Mouse (Mus musculus) C2C12 (cell line): Measurements from ENCODE around the gene Tbc1d1.

Experiments used
- CTCF ChIP-seq: IDR thresholded peaks from one replicate; pipeline ENCODE4 v1.5.1; 2011; ENCODE audit not compliant: control insufficient read depth, insufficient read depth, insufficient read length
- MAX ChIP-seq: IDR thresholded peaks from one replicate; pipeline ENCODE4 v1.6.1; 2011; ENCODE audit warnings: mild to moderate bottlenecking, control low read depth

DNA sequence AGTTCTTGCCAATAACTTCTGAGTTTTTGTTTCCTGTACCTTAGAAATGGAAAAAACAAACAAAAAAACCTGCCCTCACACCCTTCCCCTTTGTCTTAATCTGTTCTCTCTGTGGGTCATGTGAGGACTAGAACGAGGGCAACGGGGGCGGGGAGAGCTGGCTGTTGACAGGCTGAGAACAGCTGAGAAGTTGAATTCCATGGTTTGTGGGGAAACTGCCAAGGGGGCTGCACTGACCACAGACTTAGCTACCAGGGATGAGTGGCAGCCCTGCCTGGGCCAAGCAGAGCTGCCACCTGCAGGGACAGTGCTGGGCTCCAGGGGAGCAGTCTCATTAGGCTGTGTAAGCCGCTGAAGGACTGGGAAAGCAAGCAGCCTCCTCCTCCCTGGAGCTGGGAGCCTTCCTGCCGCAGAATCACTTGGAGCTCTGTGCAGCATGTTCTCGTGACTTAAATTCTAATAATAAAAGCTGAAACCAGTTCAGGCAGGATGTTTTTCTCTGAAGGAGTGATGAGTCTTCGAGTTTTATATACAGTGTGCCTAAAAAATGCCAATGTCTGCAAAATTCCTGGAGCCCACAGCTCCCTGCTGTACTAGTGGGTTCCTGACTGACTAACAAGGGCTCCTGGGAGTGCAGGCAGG is 180.8 kb downstream of the Tbc1d1 start:
- TF ChIP-seq MAX (no peak), CTCF (no peak)
